Mouse (Mus musculus): ENCODE measurements at regions not wholly inside any gene's neighbourhood (a gene's known extent, or its start where the extent isn't known, plus 50 kb on each side); places are given as distances from the start of the nearest gene placed in this dataset.

DNA sequence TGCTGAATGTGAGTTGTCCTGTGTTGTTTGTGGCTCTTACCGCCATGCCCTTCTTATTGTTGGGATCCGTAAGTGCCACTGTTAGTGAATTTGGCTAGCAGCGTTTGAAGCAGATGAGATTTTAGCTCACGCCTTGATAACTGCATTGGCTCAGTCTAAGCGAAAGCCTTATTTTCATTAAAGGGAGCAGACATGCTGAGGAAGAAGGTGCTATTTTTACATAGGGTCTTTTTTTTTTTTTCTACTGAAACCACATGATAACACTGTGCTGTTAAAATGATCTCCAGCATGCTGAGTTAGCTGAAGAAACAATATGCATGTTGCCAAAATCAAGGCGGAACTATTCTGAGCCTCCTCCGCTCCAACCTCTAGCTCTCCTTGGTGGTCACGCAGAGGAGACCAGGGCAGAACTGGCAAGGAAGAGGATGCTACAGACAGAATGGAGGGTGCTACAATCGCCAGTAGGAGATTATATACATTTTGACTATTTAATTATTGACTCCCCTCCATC lies 111.2 kb upstream of the Jade1 start:
- Histone ChIP-seq H3K4me3 (ENCODE audit: extremely low read depth, insufficient read depth, insufficient read length) (no peak overlapping the region), H3K4me1 (ENCODE audit: control insufficient read depth, insufficient read depth, insufficient read length) (no peaks in the 10 kb centered on the region), H3K27ac (ENCODE audit: insufficient read depth, low read length) (no peak overlapping the region), H3K27me3 (ENCODE audit: control insufficient read depth, insufficient read depth, low read length) (no peaks in the 10 kb centered on the region), H3K36me3 (ENCODE audit: control insufficient read depth, insufficient read depth, low read length) (no peaks in the 10 kb centered on the region)
- no peak for TF ChIP-seq CTCF (IDR thresholded peaks at IDR 0.05; ENCODE audit: extremely low read depth, insufficient read depth, insufficient read length, insufficient replicate concordance)
- TF ChIP-seq POLR2A (IDR thresholded peaks at IDR 0.05; ENCODE audit: low read depth, low read length): no peak
- whole genome bisulfite sequencing: 81% methylated on average over 9 of the region's 9 CpGs
- no peak for DNase-seq (ENCODE audit: low read depth in 1 of 2, low spot score in 2 of 2)

GRCm38 (mm10) chr3:41436238-41436637 lies 119.3 kb upstream of the Jade1 start:
- Histone ChIP-seq H3K36me3 (ENCODE audit: control insufficient read depth, insufficient read depth, low read length) (no peaks in the 10 kb centered on the region), H3K4me1 (ENCODE audit: control insufficient read depth, insufficient read depth, insufficient read length) (no peaks in the 10 kb centered on the region), H3K27me3 (ENCODE audit: control insufficient read depth, insufficient read depth, low read length) (no peaks in the 10 kb centered on the region), H3K4me3 (ENCODE audit: extremely low read depth, insufficient read depth, insufficient read length) (no peak overlapping the region), H3K27ac (ENCODE audit: insufficient read depth, low read length) (no peak overlapping the region)
- WGBS: 93% methylated on average over 8 of the region's 8 CpGs
- no peak for DNase-seq (ENCODE audit: low read depth in 1 of 2, low spot score in 2 of 2)
- no peak for TF ChIP-seq POLR2A (IDR thresholded peaks at IDR 0.05; ENCODE audit: low read depth, low read length)
- TF ChIP-seq CTCF (IDR thresholded peaks at IDR 0.05; ENCODE audit: extremely low read depth, insufficient read depth, insufficient read length, insufficient replicate concordance): no peak

DNA sequence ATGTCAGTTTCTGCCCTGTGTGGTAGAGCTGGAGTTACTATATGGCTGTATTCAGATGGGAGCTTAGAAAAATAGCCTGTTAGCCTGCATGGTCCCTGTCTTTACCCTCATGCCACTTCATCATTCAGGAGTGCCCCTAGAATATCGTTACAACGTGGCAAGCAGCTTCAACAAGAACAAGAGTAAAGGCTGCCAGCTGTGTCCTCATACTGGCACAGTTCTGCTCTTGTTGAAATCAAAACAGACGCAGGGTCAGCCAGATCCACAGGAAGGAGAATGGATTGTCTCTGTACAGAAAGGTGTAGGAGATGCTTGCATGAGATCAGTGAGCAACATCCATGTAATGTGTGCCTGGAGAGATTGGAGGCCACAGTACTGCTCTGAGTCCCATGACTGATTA lies 122.4 kb upstream of the Jade1 start:
- WGBS: 79% methylated on average over 3 of the region's 3 CpGs
- no peak for DNase-seq (ENCODE audit: low read depth in 1 of 2, low spot score in 2 of 2)
- no peak overlapping the region for H3K27ac ChIP-seq (ENCODE audit: insufficient read depth, low read length)
- no peaks in the 10 kb centered on the region for H3K36me3 ChIP-seq (ENCODE audit: control insufficient read depth, insufficient read depth, low read length)
- no peaks in the 10 kb centered on the region for H3K27me3 ChIP-seq (ENCODE audit: control insufficient read depth, insufficient read depth, low read length)
- H3K4me3 ChIP-seq (ENCODE audit: extremely low read depth, insufficient read depth, insufficient read length): no peak overlapping the region
- TF ChIP-seq POLR2A (IDR thresholded peaks at IDR 0.05; ENCODE audit: low read depth, low read length) (no peak), CTCF (IDR thresholded peaks at IDR 0.05; ENCODE audit: extremely low read depth, insufficient read depth, insufficient read length, insufficient replicate concordance) (no peak)
- no peaks in the 10 kb centered on the region for H3K4me1 ChIP-seq (ENCODE audit: control insufficient read depth, insufficient read depth, insufficient read length)

- WGBS: 88% methylated on average over 5 of the region's 5 CpGs
- DNase-seq (ENCODE audit: low read depth in 1 of 2, low spot score in 2 of 2): no peak
These were observed 123.2 kb upstream of the Jade1 start for GRCm38 (mm10) chr3:41432376-41432775.

GRCm38 (mm10) chr3:41430191-41430590 lies 125.3 kb upstream of the Jade1 start:
- no peak for DNase-seq (ENCODE audit: low read depth in 1 of 2, low spot score in 2 of 2)
- H3K27ac ChIP-seq (ENCODE audit: insufficient read depth, low read length): no peak overlapping the region
- H3K4me1 ChIP-seq (ENCODE audit: control insufficient read depth, insufficient read depth, insufficient read length): no peaks in the 10 kb centered on the region
- H3K4me3 ChIP-seq (ENCODE audit: extremely low read depth, insufficient read depth, insufficient read length): no peak overlapping the region
- TF ChIP-seq POLR2A (IDR thresholded peaks at IDR 0.05; ENCODE audit: low read depth, low read length) (no peak), CTCF (IDR thresholded peaks at IDR 0.05; ENCODE audit: extremely low read depth, insufficient read depth, insufficient read length, insufficient replicate concordance) (no peak)
- 89% methylated on average over 3 of the region's 3 CpGs for WGBS
- no peaks in the 10 kb centered on the region for H3K36me3 ChIP-seq (ENCODE audit: control insufficient read depth, insufficient read depth, low read length)
- H3K27me3 ChIP-seq (ENCODE audit: control insufficient read depth, insufficient read depth, low read length): no peaks in the 10 kb centered on the region

More at GRCm38 (mm10) chr3:41432376-41432775, 123.2 kb upstream of the Jade1 start:
- H3K27me3 ChIP-seq (ENCODE audit: control insufficient read depth, insufficient read depth, low read length): no peaks in the 10 kb centered on the region
- H3K4me1 ChIP-seq (ENCODE audit: control insufficient read depth, insufficient read depth, insufficient read length): no peaks in the 10 kb centered on the region
- H3K4me3 ChIP-seq (ENCODE audit: extremely low read depth, insufficient read depth, insufficient read length): no peak overlapping the region
- H3K36me3 ChIP-seq (ENCODE audit: control insufficient read depth, insufficient read depth, low read length): no peaks in the 10 kb centered on the region
- H3K27ac ChIP-seq (ENCODE audit: insufficient read depth, low read length): no peak overlapping the region
- TF ChIP-seq CTCF (IDR thresholded peaks at IDR 0.05; ENCODE audit: extremely low read depth, insufficient read depth, insufficient read length, insufficient replicate concordance) (no peak), POLR2A (IDR thresholded peaks at IDR 0.05; ENCODE audit: low read depth, low read length) (no peak)

DNA sequence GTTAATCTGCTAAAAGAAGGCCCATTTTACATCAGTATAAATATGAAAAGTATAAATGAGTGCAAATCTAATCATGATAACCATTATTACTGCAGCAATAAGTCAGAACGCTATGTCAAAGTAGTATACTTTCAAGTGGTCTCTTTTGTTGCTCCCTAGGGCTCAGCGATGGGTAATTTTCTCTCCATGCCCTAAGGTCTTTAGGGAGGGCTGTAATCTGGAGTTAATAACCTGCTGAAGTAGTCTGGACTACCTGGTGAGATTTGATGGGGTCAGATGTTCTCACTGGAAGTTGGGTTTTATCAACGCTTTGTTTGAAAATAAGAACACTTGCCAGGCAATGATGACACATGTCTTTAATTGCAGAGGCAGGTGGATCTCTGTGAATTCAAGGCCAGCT lies 128.6 kb upstream of the Jade1 start:
- DNase-seq (ENCODE audit: low read depth in 1 of 2, low spot score in 2 of 2): no peak
- Histone ChIP-seq H3K36me3 (ENCODE audit: control insufficient read depth, insufficient read depth, low read length) (no peaks in the 10 kb centered on the region), H3K4me1 (ENCODE audit: control insufficient read depth, insufficient read depth, insufficient read length) (no peaks in the 10 kb centered on the region), H3K4me3 (ENCODE audit: extremely low read depth, insufficient read depth, insufficient read length) (no peak overlapping the region), H3K27me3 (ENCODE audit: control insufficient read depth, insufficient read depth, low read length) (no peaks in the 10 kb centered on the region), H3K27ac (ENCODE audit: insufficient read depth, low read length) (no peak overlapping the region)
- TF ChIP-seq CTCF (IDR thresholded peaks at IDR 0.05; ENCODE audit: extremely low read depth, insufficient read depth, insufficient read length, insufficient replicate concordance) (no peak), POLR2A (IDR thresholded peaks at IDR 0.05; ENCODE audit: low read depth, low read length) (no peak)
- WGBS: 90% methylated on average over 3 of the region's 3 CpGs

- H3K36me3 ChIP-seq (ENCODE audit: control insufficient read depth, insufficient read depth, low read length): no peaks in the 10 kb centered on the region
- H3K27me3 ChIP-seq (ENCODE audit: control insufficient read depth, insufficient read depth, low read length): no peaks in the 10 kb centered on the region
- no peaks in the 10 kb centered on the region for H3K4me1 ChIP-seq (ENCODE audit: control insufficient read depth, insufficient read depth, insufficient read length)
- H3K4me3 ChIP-seq (ENCODE audit: extremely low read depth, insufficient read depth, insufficient read length): no peak overlapping the region
- no peak overlapping the region for H3K27ac ChIP-seq (ENCODE audit: insufficient read depth, low read length)
- DNase-seq (ENCODE audit: low read depth in 1 of 2, low spot score in 2 of 2): no peak
- WGBS: 92% methylated on average over 8 of the region's 8 CpGs
- no peak for TF ChIP-seq POLR2A (IDR thresholded peaks at IDR 0.05; ENCODE audit: low read depth, low read length)
- TF ChIP-seq CTCF (IDR thresholded peaks at IDR 0.05; ENCODE audit: extremely low read depth, insufficient read depth, insufficient read length, insufficient replicate concordance): no peak
These were observed 129.7 kb upstream of the Jade1 start for GRCm38 (mm10) chr3:41425863-41426262.
